Mouse (Mus musculus): ENCODE data around the gene Polr2g.
"Not testable (repeated sequence)": the region's sequence is repeated elsewhere in the genome, so short reads cannot be mapped to it uniquely, and the experiment has no call there.

Polr2g gene

DNA sequence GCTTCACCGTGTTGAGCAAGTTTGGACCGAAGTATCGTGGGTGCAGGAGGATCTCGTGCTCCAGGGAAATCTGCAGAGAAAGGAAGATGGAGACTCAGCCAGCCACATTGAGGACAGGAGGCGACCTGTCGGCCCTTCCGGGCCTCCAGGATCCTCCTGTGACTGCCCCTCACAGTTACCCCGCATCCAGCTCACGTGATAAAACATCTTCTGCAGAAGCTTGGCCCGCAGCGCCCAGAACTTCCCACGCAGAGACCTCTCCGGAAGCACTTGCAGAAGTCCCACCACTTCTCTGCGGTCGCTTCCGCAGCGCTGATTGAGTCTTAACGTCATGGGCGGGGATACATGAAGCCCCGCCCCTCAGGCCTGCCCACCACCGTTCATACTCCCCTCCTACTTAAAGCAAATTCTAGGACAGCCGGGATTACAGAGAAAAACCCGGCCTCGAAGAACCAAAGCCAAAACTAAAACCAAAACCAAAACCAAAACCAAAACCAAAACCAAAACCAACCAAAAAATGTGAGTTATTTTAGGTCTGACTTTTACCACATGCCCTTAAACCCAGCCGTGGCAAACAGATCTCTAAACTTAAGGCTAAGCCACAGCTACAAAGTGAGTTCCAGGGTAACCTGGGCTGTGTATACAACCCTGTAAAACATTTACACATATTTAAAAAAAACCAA lies at the start of gene Polr2g:
Gene Polr2g, minus strand, starts transcription at position 314 of the 683 bp plus-strand sequence.
- peak; percentile 87 for DNase-seq (ENCODE audit: low spot score)

GRCm38 (mm10) chr19:8844371-8845129 lies 46.2 kb upstream of the Polr2g start:
- DNase-seq (ENCODE audit: low spot score): no peak

GRCm38 (mm10) chr19:8842961-8843360 lies 44.6 kb upstream of the Polr2g start:
- no peak for DNase-seq (ENCODE audit: low spot score)

DNA sequence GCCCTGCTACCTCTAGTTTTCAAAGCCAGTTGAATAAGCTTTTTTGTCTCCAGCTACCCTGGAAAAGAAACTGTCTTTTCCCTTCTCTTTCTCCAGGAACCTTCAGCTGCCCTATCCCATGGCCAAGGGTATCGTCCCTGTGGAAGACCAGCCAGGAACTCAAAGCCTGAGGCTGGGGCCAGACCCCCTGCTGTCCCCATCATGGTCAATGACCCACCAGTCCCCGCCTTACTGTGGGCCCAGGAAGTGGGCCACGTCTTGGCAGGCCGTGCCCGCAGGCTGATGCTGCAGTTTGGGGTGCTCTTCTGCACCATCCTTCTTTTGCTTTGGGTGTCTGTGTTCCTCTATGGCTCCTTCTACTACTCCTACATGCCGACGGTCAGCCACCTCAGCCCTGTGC lies 42.6 kb upstream of the Polr2g start:
- no peak for DNase-seq (ENCODE audit: low spot score)

DNA sequence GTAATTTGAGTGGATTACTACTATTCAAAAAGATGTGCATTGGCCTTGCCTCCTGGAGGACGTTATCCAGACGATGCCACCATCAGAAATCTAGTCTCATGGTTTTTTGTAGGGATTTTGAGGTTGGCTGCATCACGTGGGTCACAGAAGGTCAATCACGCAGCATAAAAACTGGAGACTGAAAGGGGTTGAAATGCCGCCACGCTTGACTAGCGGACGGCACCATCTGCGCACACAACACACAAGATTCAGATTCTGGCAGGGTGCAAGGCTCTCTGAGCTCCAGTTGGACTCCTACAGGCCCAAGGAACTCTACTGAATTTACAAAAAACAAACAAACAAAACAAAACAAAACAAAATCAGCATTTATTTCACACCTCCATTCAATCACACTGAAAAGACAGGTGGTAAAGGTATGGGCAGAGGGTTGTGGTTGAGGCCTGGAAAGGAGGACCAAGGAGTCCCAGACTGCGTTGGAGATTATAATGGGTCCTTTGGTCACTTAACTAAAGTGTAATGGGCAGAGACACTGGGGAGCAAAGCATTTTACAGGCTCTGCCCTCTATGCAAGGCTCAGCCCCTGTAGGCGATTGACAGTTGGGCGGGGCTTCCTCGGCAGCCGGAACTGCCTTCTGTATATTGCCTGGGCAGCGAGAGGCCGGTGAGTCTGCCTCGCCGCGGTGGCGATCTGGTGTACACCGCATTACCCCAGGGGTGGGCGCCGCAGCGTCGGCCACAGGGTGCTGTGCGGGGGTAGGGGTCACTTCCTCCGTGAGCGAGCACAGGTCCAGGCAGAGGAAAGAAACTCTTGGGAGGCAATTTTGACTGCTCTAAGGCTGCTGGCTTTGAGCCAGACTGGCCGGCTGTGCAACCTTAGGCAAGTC lies 41.8 kb upstream of the Polr2g start:
- no peak for DNase-seq (ENCODE audit: low spot score)

DNA sequence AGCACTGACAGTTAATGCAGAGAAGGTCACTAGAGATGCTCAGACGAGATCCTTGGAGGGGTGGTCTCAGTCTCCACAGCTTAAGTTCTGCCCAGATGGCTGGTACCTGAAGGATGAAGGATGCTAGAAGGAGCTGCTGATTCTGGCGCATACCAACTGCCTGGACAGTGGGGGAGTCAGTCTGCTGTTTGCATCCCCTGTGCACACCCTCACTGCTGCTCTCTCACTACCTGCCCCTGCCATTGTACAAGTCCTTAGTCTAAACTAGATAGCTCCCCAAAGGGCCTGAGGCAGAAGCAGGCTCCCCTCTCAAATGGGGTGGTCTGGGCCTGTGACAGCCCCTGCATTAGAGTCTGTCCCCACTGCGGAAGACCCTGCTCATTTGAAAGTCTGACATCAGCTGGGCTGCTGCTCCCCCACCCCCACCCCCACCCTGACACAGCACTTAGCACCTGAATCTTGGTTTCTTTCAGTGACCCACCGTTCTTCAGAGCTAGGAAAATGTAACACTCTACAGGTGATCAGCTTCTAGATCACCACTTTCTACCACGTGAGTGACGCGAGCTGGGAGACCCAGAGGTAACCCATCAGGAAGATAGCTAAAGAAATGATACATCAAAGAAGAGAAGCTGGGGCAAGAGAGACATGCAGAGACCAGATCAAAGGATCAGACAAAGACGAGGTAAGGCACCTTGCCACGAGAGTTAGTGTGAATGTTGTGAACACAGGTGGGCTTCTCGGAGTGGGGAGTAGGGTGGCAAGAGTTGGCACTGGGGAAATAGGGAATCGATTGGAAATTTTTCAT lies 40.9 kb upstream of the Polr2g start, which contains the start of gene Gng3:
Gene Gng3, minus strand, starts transcription at position 92 of the 805 bp plus-strand sequence.
- DNase-seq (ENCODE audit: low spot score): peak; percentile 81

DNA sequence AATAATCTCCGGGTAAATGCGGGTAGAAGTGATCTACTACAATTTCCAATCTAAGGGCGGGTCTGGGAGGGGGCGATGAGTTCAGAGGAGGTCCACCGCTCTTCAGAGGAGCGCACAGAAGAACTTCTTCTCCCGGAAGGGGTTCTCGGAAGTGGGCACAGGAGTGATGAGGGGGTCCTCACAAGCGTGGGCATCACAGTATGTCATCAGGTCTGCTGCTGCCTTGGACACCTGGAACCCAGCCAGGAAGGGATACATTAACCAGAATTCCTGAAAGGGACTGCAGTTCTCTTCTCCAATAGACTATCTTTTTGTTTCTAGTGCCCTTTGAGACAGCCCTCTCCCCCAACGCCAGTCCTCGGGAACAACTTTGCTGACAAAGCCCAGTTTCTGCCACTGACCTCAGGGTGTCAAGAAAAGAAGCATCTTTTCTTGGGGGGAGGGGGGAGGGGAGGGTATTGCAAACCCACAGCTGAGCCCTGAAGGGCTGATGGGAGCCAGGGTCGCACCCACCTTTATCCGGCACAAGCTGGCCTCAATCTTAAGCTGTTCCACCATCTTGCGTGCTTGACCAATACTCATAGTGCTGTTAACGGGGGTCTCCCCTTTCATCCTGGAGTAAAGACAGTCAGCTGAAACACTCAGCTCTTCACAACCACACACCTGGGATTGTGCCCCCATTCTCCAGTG lies 39.8 kb upstream of the Polr2g start:
- DNase-seq (ENCODE audit: low spot score): no peak

GRCm38 (mm10) chr19:8837251-8837791 lies 38.9 kb upstream of the Polr2g start, which contains the start of gene Bscl2:
Gene Bscl2, plus strand, starts transcription at chr19:8837467.
- peak; percentile 86 for DNase-seq (ENCODE audit: low spot score)

GRCm38 (mm10) chr19:8836327-8836726 lies 38.0 kb upstream of the Polr2g start:
- DNase-seq (ENCODE audit: low spot score): not testable (repeated sequence)

DNA sequence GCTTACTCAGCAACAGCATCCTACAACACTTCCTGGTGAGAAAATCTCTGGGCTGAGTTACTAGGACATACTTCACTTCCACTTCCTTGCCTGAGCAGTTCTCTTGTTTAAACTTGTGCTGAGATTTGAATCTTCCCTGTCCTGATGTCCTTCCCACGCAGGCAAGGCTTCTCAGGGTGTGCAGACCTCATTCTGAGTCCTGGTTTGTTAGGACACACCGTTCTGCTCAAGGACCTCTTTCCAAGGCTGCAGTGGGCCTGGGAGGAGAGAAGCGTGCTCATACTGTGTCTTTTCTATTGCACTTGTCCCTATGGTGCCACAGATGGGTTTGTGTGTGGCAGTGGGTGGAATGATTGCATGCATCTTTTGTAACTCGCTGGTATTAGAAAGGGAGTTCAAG lies 34.6 kb upstream of the Polr2g start:
- DNase-seq (ENCODE audit: low spot score): no peak

- DNase-seq (ENCODE audit: low spot score): no peak
These were observed 32.9 kb upstream of the Polr2g start for GRCm38 (mm10) chr19:8831262-8831661.

GRCm38 (mm10) chr19:8830664-8831063 lies 32.3 kb upstream of the Polr2g start:
- DNase-seq (ENCODE audit: low spot score): no peak

GRCm38 (mm10) chr19:8829660-8830059 lies 31.3 kb upstream of the Polr2g start, which contains the start of gene AC129217.1:
Gene AC129217.1, plus strand, starts transcription at chr19:8829773.
- no peak for DNase-seq (ENCODE audit: low spot score)

DNA sequence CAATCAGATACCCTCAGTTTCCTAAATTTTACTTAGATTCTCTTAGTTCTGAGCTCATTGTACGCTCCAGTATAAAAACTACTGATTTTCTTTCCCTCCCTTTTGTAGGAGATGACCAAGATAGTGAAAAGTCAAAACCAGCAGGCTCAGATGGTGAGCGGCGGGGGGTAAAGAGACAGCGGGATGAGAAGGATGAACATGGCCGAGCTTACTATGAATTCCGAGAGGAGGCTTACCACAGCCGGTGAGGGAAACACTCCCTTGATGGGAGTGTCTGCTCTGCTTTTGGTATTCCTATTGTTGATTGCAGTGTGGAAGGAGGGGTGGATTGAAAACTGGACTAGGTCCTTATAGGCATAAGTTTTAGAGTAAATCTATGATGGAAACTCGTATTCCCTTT lies 24.3 kb upstream of the Polr2g start:
- no peak for DNase-seq (ENCODE audit: low spot score)

GRCm38 (mm10) chr19:8821146-8821545 lies 22.8 kb upstream of the Polr2g start:
- no peak for DNase-seq (ENCODE audit: low spot score)

DNA sequence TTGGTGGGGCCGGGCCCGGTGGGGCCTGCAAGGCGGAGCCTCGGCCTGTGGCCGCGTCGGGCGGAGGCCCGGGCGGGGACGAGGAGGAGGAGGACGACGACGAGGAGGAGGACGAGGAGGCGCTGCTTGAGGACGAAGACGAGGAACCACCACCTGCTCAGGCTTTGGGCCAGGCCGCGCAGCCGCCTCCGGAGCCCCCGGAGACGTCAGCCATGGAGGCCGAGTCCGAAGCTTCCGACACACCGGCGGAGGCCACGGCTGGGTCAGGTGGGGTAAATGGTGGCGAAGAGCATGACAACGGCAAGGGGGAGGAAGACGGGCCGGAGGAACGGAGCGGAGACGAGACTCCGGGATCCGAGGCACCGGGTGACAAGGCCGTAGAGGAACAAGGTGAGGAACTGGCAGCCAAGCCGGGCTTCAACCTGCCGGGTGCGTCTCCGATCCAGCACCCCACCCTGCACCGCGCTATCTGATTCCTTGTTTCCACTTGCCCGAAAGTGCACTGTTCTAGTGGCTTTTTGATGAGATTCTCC lies 22.1 kb upstream of the Polr2g start:
- DNase-seq (ENCODE audit: low spot score): no peak

DNA sequence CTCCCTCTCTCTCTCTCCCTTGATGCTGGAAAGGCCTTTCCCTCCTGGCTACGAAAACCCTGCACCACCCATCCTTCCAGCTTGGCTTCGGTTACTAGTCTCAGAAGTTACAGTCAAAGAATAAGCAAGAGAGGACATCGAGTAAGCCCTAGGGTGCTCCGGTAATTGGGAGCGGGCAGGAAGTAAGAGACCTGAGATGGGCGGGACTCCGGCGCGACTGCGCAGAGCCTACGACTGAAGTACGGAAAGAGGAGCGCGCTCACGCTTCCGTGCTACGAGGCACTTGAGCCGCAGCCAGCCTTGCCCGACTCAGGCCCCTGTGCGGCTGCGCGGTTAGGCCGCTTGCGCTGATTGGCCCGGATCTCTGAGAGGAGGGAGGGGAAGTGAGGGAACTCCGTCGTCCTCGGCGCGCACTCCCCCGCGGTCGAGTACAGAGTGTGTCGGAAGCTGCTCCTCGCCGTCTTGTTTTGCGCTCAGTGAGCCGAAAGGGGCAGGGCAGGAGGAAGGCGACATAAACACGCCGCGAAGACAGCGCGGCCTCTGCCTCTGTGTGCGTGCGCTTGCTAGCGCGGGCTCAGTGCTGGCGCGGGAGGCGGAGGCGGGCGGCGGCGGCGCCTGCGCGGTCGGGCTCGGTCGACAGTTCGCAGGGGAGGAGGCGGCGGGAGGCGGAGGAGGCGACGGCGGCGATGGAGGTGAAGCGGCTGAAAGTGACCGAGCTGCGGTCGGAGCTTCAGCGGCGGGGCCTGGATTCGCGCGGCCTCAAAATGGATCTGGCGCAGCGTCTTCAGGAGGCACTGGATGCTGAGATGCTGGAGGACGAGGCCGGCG lies 21.4 kb upstream of the Polr2g start, which contains the start of gene Hnrnpul2:
Gene Hnrnpul2, plus strand, starts transcription at position 415 of the 828 bp plus-strand sequence.
- peak; percentile 97 for DNase-seq (ENCODE audit: low spot score)

- DNase-seq (ENCODE audit: low spot score): peak; percentile 96
These were observed 20.6 kb upstream of the Polr2g start, which contains the start of gene Ttc9c for GRCm38 (mm10) chr19:8818801-8819595. Gene Ttc9c, minus strand, starts transcription at chr19:8819333.
